Mouse (Mus musculus) midbrain, embryonic 11.5 days (tissue): Measurements from ENCODE around the gene Platr17. TPM values are rescaled to one million over a fixed set of nuclear protein-coding genes. Genes with fewer than 3 reads are reported as not detected.
A peak's percentile ranks its signal among the peaks of the same experiment; 100 is the strongest.

Experiments used
- ATAC-seq: fragments of 200-750 bp; cut with Nextera tagmentation; 2 replicates; pipeline ENCODE4 v1.8.0; 2017; ENCODE audit warnings: moderate TSS enrichment, moderate library complexity; ENCODE audit not compliant: low FRiP score
- DNase-seq: peaks from one replicate; pipeline ENCODE4 v3.0.0; 2015; ENCODE audit warnings: low spot score; ENCODE audit errors: missing footprints
- H3K27ac ChIP-seq: fragments of 300-500 bp; sonication (generic); 2 replicates; pipeline ENCODE4 v1.5.1; 2014; ENCODE audit warnings: low read depth, low read length
- H3K27me3 ChIP-seq: fragments of 300-500 bp; sonication (generic); 2 replicates; pipeline ENCODE4 v1.6.1; 2014; ENCODE audit warnings: mild to moderate bottlenecking, low read length, moderate library complexity, mixed read lengths; ENCODE audit not compliant: control insufficient read depth, insufficient read depth
- H3K36me3 ChIP-seq: fragments of 300-500 bp; sonication (generic); 2 replicates; pipeline ENCODE4 v1.6.1; 2014; ENCODE audit warnings: mild to moderate bottlenecking, low read length, moderate library complexity, mixed read lengths; ENCODE audit not compliant: control insufficient read depth, insufficient read depth
- H3K4me1 ChIP-seq: fragments of 300-500 bp; sonication (generic); 2 replicates; pipeline ENCODE4 v1.6.1; 2014; ENCODE audit warnings: low read length; ENCODE audit not compliant: control insufficient read depth, insufficient read depth
- H3K4me2 ChIP-seq: fragments of 300-500 bp; sonication (generic); 2 replicates; pipeline ENCODE4 v1.6.1; 2014; ENCODE audit warnings: mild to moderate bottlenecking, moderate library complexity
- H3K4me3 ChIP-seq: fragments of 300-500 bp; sonication (generic); 2 replicates; pipeline ENCODE4 v1.5.1; 2014; ENCODE audit warnings: low read depth, low read length
- H3K9ac ChIP-seq: fragments of 300-500 bp; sonication (generic); 2 replicates; pipeline ENCODE4 v1.6.1; 2014; ENCODE audit warnings: low read length
- H3K9me3 ChIP-seq: fragments of 300-500 bp; sonication (generic); 2 replicates; pipeline ENCODE4 v1.6.1; 2016; ENCODE audit warnings: low read length; ENCODE audit not compliant: control insufficient read depth
- whole genome bisulfite sequencing: fragments of 180-500 bp; shearing (Covaris S2); extraction: QIAGEN DNeasy Blood & Tissue Kit; methylation state at CpG from one replicate; pipeline ENCODE4 v1.1.7; 2014; 5-methylcytosine and 5-hydroxymethylcytosine counted together
- polyA plus RNA-seq: library from polyadenylated mRNA; unstranded; fragments of >200 nt; fragmentation: Nextera tagmentation; extraction: Ambion mirVana; gene quantifications from 2 replicates; pipeline ENCODE4 v1.2.1, GENCODE M21; 2014

Platr17 gene
- polyA plus RNA-seq, 1 experiment from 2014 or later, result 0.22 TPM

GRCm38 (mm10) chr17:33916294-33916693, 11.4 kb downstream of the Platr17 start:
- WGBS, result 3% methylated on average over 12 of the region's 20 CpGs
- Histone ChIP-seq H3K9me3 (no peaks in the 10 kb centered on the region), H3K27ac (peak overlapping the region; percentile 71), H3K4me3 (peak overlapping the region; percentile 65), H3K36me3 (peaks cover 24% of the 10 kb centered on the region), H3K4me2 (peak overlapping the region; percentile 64), H3K27me3 (no peaks in the 10 kb centered on the region; the same call in 1 of the 2 replicates), H3K4me1 (peaks cover 35% of the 10 kb centered on the region), H3K9ac (peak overlapping the region; percentile 65)
- ATAC-seq (peak; percentile 39), DNase-seq (peak; percentile 95)

GRCm38 (mm10) chr17:33916847-33917655, 12.1 kb downstream of the Platr17 start:
- peaks cover 35% of the 10 kb centered on the region for H3K4me1 ChIP-seq
- peaks cover 24% of the 10 kb centered on the region for H3K36me3 ChIP-seq
- H3K27me3 ChIP-seq, result no peaks in the 10 kb centered on the region; the same call in 1 of the 2 replicates
- H3K4me2 ChIP-seq, result peak overlapping the region; percentile 64
- DNase-seq (no peak), ATAC-seq (no peak)
- peak overlapping the region; percentile 65 for H3K4me3 ChIP-seq
- H3K9ac ChIP-seq, result peak overlapping the region; percentile 65
- no peaks in the 10 kb centered on the region for H3K9me3 ChIP-seq
- 73% methylated on average over 31 of the region's 31 CpGs for WGBS
- no peak overlapping the region for H3K27ac ChIP-seq

- ATAC-seq, result no peak
- no peak for DNase-seq
- H3K27ac ChIP-seq, result no peak overlapping the region
- H3K4me1 ChIP-seq, result peaks cover 35% of the 10 kb centered on the region
- no peak overlapping the region for H3K4me3 ChIP-seq
- H3K4me2 ChIP-seq, result 0 out of 2 replicates have a peak overlapping the region, but pooled peaks have one; percentile 2
- no peaks in the 10 kb centered on the region; the same call in 1 of the 2 replicates for H3K27me3 ChIP-seq
- no peaks in the 10 kb centered on the region for H3K9me3 ChIP-seq
- peaks cover 19% of the 10 kb centered on the region for H3K36me3 ChIP-seq
- WGBS, result 85% methylated on average over 18 of the region's 18 CpGs
- H3K9ac ChIP-seq, result no peak overlapping the region
These were observed 12.8 kb downstream of the Platr17 start for GRCm38 (mm10) chr17:33917656-33918292.

GRCm38 (mm10) chr17:33918293-33919203, 13.6 kb downstream of the Platr17 start:
- H3K4me1 ChIP-seq, result peaks cover 35% of the 10 kb centered on the region

GRCm38 (mm10) chr17:33919351-33920281, 14.7 kb downstream of the Platr17 start:
- Histone ChIP-seq H3K27ac (peak overlapping the region; percentile 44; the same call in 1 of the 2 replicates), H3K36me3 (peaks cover 7% of the 10 kb centered on the region), H3K4me2 (peak overlapping the region; percentile 95), H3K9ac (peak overlapping the region; percentile 64), H3K27me3 (no peaks in the 10 kb centered on the region; the same call in 1 of the 2 replicates), H3K4me1 (peaks cover 35% of the 10 kb centered on the region), H3K4me3 (peak overlapping the region; percentile 47), H3K9me3 (no peaks in the 10 kb centered on the region)
- DNase-seq (peak; percentile 96), ATAC-seq (no peak)
- WGBS, result under 1% methylated on average over 49 of the region's 52 CpGs

More at GRCm38 (mm10) chr17:33918293-33919203, 13.6 kb downstream of the Platr17 start:
- Histone ChIP-seq H3K4me2 (peak overlapping the region; percentile 95), H3K27ac (no peak overlapping the region), H3K27me3 (no peaks in the 10 kb centered on the region; the same call in 1 of the 2 replicates), H3K9ac (peak overlapping the region; percentile 64), H3K9me3 (no peaks in the 10 kb centered on the region), H3K4me3 (peak overlapping the region; percentile 47; the same call in 1 of the 2 replicates), H3K36me3 (peaks cover 14% of the 10 kb centered on the region)
- 59% methylated on average over 37 of the region's 37 CpGs for WGBS
- no peak for DNase-seq
- no peak for ATAC-seq

GRCm38 (mm10) chr17:33920282-33921097, 15.6 kb downstream of the Platr17 start:
- Histone ChIP-seq H3K4me2 (peak overlapping the region; percentile 95), H3K4me3 (peak overlapping the region; percentile 47), H3K27ac (peak overlapping the region; percentile 25; the same call in 1 of the 2 replicates), H3K9ac (peak overlapping the region; percentile 64), H3K36me3 (peaks cover 7% of the 10 kb centered on the region), H3K9me3 (no peaks in the 10 kb centered on the region), H3K4me1 (peaks cover 30% of the 10 kb centered on the region), H3K27me3 (no peaks in the 10 kb centered on the region; the same call in 1 of the 2 replicates)
- ATAC-seq (peak; percentile 59), DNase-seq (peak; percentile 98)
- under 1% methylated on average over 36 of the region's 36 CpGs for WGBS

- peaks cover 7% of the 10 kb centered on the region for H3K36me3 ChIP-seq
- no peak overlapping the region for H3K9ac ChIP-seq
- peaks cover 29% of the 10 kb centered on the region for H3K4me1 ChIP-seq
- DNase-seq (no peak), ATAC-seq (no peak)
- H3K9me3 ChIP-seq, result no peaks in the 10 kb centered on the region
- H3K27me3 ChIP-seq, result no peaks in the 10 kb centered on the region; the same call in 1 of the 2 replicates
- WGBS, result 88% methylated on average over 7 of the region's 7 CpGs
- no peak overlapping the region for H3K4me2 ChIP-seq
- H3K4me3 ChIP-seq, result no peak overlapping the region
- H3K27ac ChIP-seq, result no peak overlapping the region
These were observed 16.4 kb downstream of the Platr17 start for GRCm38 (mm10) chr17:33921361-33921760.
